Mouse (Mus musculus) stomach, embryonic 15.5 days (tissue): ENCODE measurements around the gene Fyn. TPM values are rescaled to one million over a fixed set of nuclear protein-coding genes. Genes with fewer than 3 reads are reported as not detected.

Experiments
- ATAC-seq: fragments of 200-750 bp; cut with Nextera tagmentation; 2 replicates; pipeline ENCODE4 v1.8.0; 2017; ENCODE audit warnings: low read depth, moderate number of reproducible peaks, moderate TSS enrichment; ENCODE audit not compliant: insufficient read depth, low FRiP score
- H3K27ac ChIP-seq: fragments of 300-500 bp; sonication (generic); 2 replicates; pipeline ENCODE4 v1.5.1; 2015; ENCODE audit warnings: mild to moderate bottlenecking, inconsistent platforms
- H3K27me3 ChIP-seq: fragments of 300-500 bp; sonication (generic); replicated peaks from 2 replicates; pipeline ENCODE4 v1.6.1; 2015; ENCODE audit warnings: inconsistent platforms
- H3K36me3 ChIP-seq: fragments of 300-500 bp; sonication (generic); 2 replicates; pipeline ENCODE4 v1.6.1; 2015; ENCODE audit warnings: inconsistent platforms
- H3K4me1 ChIP-seq: fragments of 300-500 bp; sonication (generic); 2 replicates; pipeline ENCODE4 v1.6.1; 2015; ENCODE audit warnings: inconsistent platforms
- H3K4me2 ChIP-seq: fragments of 300-500 bp; sonication (generic); 2 replicates; pipeline ENCODE4 v1.6.1; 2015; ENCODE audit warnings: mild to moderate bottlenecking, inconsistent platforms
- H3K4me3 ChIP-seq: fragments of 300-500 bp; sonication (generic); replicated peaks from 2 replicates; pipeline ENCODE4 v1.5.1; 2015; ENCODE audit warnings: inconsistent platforms
- H3K9ac ChIP-seq: fragments of 300-500 bp; sonication (generic); 2 replicates; pipeline ENCODE4 v1.6.1; 2015; ENCODE audit warnings: inconsistent platforms
- H3K9me3 ChIP-seq: fragments of 300-500 bp; sonication (generic); 2 replicates; pipeline ENCODE4 v1.6.1; 2016; ENCODE audit warnings: inconsistent platforms
- WGBS: fragments of 180-500 bp; shearing (Covaris S2); methylation state at CpG from one replicate; pipeline ENCODE4 v1.1.7; 2015; 5-methylcytosine and 5-hydroxymethylcytosine counted together
- polyA plus RNA-seq: library from polyadenylated mRNA; unstranded; fragments of >200 nt; fragmentation: Nextera tagmentation; extraction: Ambion mirVana; gene quantifications from 2 replicates; pipeline ENCODE4 v1.2.1, GENCODE M21; 2015

The Fyn gene
- polyA plus RNA-seq, result 22.1 and 27.7 TPM in 2 replicates

GRCm38 (mm10) chr10:39368572-39369135, at the start of gene Fyn:
Gene Fyn, plus strand, starts transcription at chr10:39368855.
- Histone ChIP-seq H3K36me3 (no peaks in the 10 kb centered on the region), H3K4me2 (peak within 1 kb of the TSS; percentile 69), H3K4me1 (peaks cover 6% of the 10 kb centered on the region; the same call in 1 of the 2 replicates), H3K9me3 (no peaks in the 10 kb centered on the region), H3K4me3 (peak within 1 kb of the TSS; percentile 65), H3K27ac (peak within 1 kb of the TSS; percentile 89), H3K9ac (peak within 1 kb of the TSS; percentile 80), H3K27me3 (no peaks in the 10 kb centered on the region)
- WGBS, result 34% methylated on average over 8 of the region's 8 CpGs
- ATAC-seq, result no peak

DNA sequence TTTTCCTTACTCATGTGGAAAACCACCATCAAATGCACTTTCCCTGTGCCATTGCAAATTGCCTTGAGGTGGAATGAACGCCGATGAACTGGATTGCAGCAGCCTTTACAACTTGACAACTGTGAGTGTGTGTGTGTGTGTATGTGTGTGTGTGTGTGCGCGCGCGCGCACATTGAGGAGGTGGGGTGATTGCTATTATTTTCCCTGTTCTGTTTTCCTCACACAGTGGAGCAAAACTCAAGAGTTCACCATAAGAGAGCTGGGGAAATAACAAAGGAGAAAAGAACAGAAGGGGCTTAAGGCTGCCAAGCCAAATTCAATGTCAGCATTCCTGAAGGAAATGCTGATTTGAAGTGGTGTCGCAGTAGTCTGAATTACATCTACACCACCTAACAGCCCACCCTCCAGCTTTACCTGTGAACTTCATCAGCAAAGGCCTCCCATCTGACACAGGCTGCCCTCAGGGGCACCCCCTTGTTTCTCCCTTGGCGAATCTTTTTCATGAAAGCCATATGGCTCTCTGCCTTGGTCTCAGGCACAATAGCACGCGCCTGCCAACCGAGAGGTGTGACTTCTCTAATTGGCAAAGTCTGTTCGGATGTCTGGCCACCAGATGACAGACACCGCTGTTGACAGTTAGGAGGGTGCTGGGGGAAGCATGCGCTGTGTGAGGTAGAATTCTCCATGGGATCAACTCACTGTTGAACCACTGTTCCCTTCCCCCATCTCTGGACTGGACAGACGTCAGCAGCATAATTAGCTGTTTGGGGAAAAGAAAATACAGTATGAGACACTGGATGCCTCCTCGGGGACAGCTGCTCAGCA, 47.6 kb upstream of the Fyn start:
- ATAC-seq, result no peak
- Histone ChIP-seq H3K27me3 (no peaks in the 10 kb centered on the region), H3K36me3 (no peaks in the 10 kb centered on the region), H3K4me1 (0 out of 2 replicates have a peak, but pooled peaks cover 3% of the 10 kb centered on the region), H3K9ac (no peak overlapping the region), H3K27ac (no peak overlapping the region), H3K9me3 (no peaks in the 10 kb centered on the region), H3K4me3 (no peak overlapping the region), H3K4me2 (no peak overlapping the region)
- 69% methylated on average over 17 of the region's 17 CpGs for WGBS

DNA sequence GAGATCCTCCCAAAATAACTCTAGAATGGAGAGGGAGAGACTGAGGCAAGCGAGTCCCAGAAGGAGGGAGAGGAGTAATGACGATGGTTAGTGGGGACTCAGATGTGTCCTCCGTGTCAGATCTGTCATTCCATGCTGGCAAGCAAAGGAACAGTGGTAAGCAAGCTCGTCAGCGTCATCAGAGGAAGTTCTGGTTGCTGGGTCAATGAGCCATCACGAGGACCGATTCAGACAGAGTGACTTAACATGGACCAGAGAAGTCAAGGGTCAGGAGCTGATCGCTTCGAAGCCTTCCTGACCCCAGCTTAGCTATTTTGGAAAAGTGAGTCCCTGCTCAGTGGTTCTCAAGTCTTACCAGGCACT, 47.1 kb upstream of the Fyn start:
- H3K9me3 ChIP-seq, result no peaks in the 10 kb centered on the region
- H3K36me3 ChIP-seq, result no peaks in the 10 kb centered on the region
- H3K27me3 ChIP-seq, result no peaks in the 10 kb centered on the region
- WGBS, result 72% methylated on average over 9 of the region's 9 CpGs
- no peak overlapping the region for H3K4me3 ChIP-seq
- ATAC-seq, result no peak
- H3K4me1 ChIP-seq, result 0 out of 2 replicates have a peak, but pooled peaks cover 3% of the 10 kb centered on the region
- H3K9ac ChIP-seq, result no peak overlapping the region
- no peak overlapping the region for H3K27ac ChIP-seq
- H3K4me2 ChIP-seq, result no peak overlapping the region

DNA sequence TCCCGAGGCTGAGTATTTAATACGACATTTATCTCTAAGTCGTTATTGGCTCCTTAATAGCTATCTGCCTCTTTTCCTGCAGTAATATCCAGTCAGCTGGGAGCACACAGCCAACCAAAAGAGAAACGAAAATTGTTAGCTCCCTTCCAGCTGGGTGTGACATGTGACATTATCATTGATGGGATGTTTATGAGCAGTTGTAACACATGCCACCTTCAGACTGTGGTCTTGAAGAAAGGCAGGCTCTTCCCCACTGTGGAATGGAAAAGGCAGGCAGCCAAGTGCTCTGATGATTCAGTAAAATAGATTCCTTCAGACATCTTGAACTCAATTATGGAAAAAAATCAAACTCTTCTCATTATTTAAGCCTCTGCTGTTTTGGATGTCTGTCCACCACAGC, 46.5 kb upstream of the Fyn start:
- Histone ChIP-seq H3K4me1 (0 out of 2 replicates have a peak, but pooled peaks cover 3% of the 10 kb centered on the region), H3K27me3 (no peaks in the 10 kb centered on the region), H3K9me3 (no peaks in the 10 kb centered on the region), H3K4me3 (no peak overlapping the region), H3K4me2 (no peak overlapping the region), H3K36me3 (no peaks in the 10 kb centered on the region), H3K27ac (0 out of 2 replicates have a peak overlapping the region, but pooled peaks have one; percentile 2), H3K9ac (no peak overlapping the region)
- no peak; the same call in 1 of the 2 replicates for ATAC-seq
- 46% methylated on average over 4 of the region's 4 CpGs for WGBS

- WGBS, result 74% methylated on average over 2 of the region's 2 CpGs
- Histone ChIP-seq H3K36me3 (no peaks in the 10 kb centered on the region), H3K9me3 (no peaks in the 10 kb centered on the region), H3K4me2 (no peak overlapping the region), H3K4me1 (0 out of 2 replicates have a peak, but pooled peaks cover 3% of the 10 kb centered on the region), H3K4me3 (no peak overlapping the region), H3K27me3 (no peaks in the 10 kb centered on the region), H3K27ac (no peak overlapping the region), H3K9ac (no peak overlapping the region)
- ATAC-seq, result no peak
Measured at GRCm38 (mm10) chr10:39324291-39324690, 44.4 kb upstream of the Fyn start.

- Histone ChIP-seq H3K4me1 (no peaks in the 10 kb centered on the region), H3K9me3 (no peaks in the 10 kb centered on the region), H3K36me3 (no peaks in the 10 kb centered on the region), H3K9ac (no peak overlapping the region), H3K27me3 (no peaks in the 10 kb centered on the region), H3K4me2 (no peak overlapping the region), H3K4me3 (no peak overlapping the region), H3K27ac (no peak overlapping the region)
- no peak for ATAC-seq
- 92% methylated on average over 2 of the region's 2 CpGs for WGBS
Measured at GRCm38 (mm10) chr10:39328661-39329060, 40.0 kb upstream of the Fyn start.

DNA sequence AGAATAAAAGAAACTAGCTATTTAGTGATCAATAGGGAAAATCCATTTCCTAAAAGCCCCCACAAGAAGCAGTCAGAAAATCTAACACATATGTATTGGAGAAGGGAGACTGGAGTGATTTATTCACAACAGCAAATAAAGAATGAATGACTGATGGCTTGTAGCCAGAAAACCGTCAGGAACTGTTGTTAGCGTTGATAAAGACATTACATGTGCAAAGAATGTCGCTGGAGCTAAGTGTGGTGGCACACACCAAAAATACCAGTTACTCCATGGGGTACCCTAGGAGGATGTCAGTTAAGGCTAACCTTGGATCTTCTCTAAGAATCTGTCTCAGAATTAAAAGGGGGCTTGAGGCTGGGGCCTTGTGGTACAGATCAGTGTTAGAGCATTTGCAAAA, 34.3 kb upstream of the Fyn start:
- H3K27me3 ChIP-seq, result no peaks in the 10 kb centered on the region
- H3K4me1 ChIP-seq, result no peaks in the 10 kb centered on the region
- H3K36me3 ChIP-seq, result no peaks in the 10 kb centered on the region
- H3K9me3 ChIP-seq, result no peaks in the 10 kb centered on the region
- no peak overlapping the region for H3K9ac ChIP-seq
- WGBS, result 35% methylated on average over 3 of the region's 3 CpGs
- H3K4me2 ChIP-seq, result no peak overlapping the region
- H3K4me3 ChIP-seq, result no peak overlapping the region
- H3K27ac ChIP-seq, result no peak overlapping the region
- ATAC-seq, result no peak

GRCm38 (mm10) chr10:39335880-39336279, 32.8 kb upstream of the Fyn start:
- Histone ChIP-seq H3K9me3 (no peaks in the 10 kb centered on the region), H3K4me2 (no peak overlapping the region), H3K27ac (no peak overlapping the region), H3K4me1 (no peaks in the 10 kb centered on the region), H3K4me3 (no peak overlapping the region), H3K27me3 (no peaks in the 10 kb centered on the region), H3K36me3 (no peaks in the 10 kb centered on the region), H3K9ac (no peak overlapping the region)
- no peak for ATAC-seq

DNA sequence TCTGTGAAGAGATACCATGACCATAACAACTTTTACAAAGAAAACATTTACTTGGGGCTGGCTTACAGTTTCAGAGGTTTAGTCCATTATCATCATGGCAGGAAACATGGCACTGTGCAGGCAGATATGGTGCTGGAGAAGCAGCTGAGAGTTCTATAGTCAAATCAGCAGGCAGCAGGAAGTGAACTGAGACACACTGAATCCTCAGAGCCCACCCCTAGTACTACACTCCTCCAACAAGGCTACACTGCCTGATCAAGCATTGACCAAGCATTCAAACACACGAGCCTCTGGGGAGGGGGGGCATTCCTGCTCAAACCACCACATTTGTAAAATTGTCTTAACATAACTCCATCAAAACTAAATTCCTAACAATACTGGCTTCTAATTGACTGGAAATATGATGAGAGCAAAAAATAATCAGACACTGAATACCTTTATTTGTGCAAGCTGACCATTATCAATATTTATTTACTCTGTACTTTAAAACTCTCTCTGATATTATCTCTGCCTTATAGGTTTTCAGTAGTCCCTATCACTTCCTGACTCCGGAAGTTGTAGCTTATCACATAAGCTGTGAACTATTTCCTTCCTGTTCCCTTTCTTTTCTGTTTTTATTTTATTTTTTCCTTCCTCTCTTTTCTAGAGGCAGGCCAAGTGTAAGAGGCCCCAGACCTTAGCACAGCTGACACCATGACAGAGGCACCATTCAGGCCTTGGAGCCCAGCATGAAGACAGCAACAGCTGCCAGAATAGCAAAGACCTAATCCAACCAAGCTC, 29.3 kb upstream of the Fyn start:
- H3K9me3 ChIP-seq, result no peaks in the 10 kb centered on the region
- no peak overlapping the region for H3K9ac ChIP-seq
- H3K27ac ChIP-seq, result no peak overlapping the region
- no peaks in the 10 kb centered on the region for H3K27me3 ChIP-seq
- no peaks in the 10 kb centered on the region for H3K4me1 ChIP-seq
- ATAC-seq, result no peak
- no peaks in the 10 kb centered on the region for H3K36me3 ChIP-seq
- WGBS, result 56% methylated on average over 2 of the region's 2 CpGs
- H3K4me2 ChIP-seq, result no peak overlapping the region
- H3K4me3 ChIP-seq, result no peak overlapping the region

- Histone ChIP-seq H3K9me3 (no peaks in the 10 kb centered on the region), H3K27ac (no peak overlapping the region), H3K9ac (no peak overlapping the region), H3K4me1 (no peaks in the 10 kb centered on the region), H3K36me3 (no peaks in the 10 kb centered on the region), H3K4me3 (no peak overlapping the region), H3K27me3 (no peaks in the 10 kb centered on the region), H3K4me2 (no peak overlapping the region)
- no peak for ATAC-seq
- 80% methylated on average over 2 of the region's 2 CpGs for WGBS
Measured at GRCm38 (mm10) chr10:39339969-39340236, 28.8 kb upstream of the Fyn start.

GRCm38 (mm10) chr10:39343551-39343950, 25.1 kb upstream of the Fyn start:
- H3K4me2 ChIP-seq, result no peak overlapping the region
- no peaks in the 10 kb centered on the region; the same call in 1 of the 2 replicates for H3K4me1 ChIP-seq
- no peaks in the 10 kb centered on the region for H3K36me3 ChIP-seq
- H3K4me3 ChIP-seq, result no peak overlapping the region
- 68% methylated on average over 1 of the region's 1 CpGs for WGBS
- no peaks in the 10 kb centered on the region for H3K27me3 ChIP-seq
- no peak for ATAC-seq
- H3K9ac ChIP-seq, result no peak overlapping the region
- no peaks in the 10 kb centered on the region for H3K9me3 ChIP-seq
- H3K27ac ChIP-seq, result no peak overlapping the region; the same call in 1 of the 2 replicates

- no peak overlapping the region for H3K9ac ChIP-seq
- H3K4me2 ChIP-seq, result no peak overlapping the region
- H3K27me3 ChIP-seq, result no peaks in the 10 kb centered on the region
- H3K4me3 ChIP-seq, result no peak overlapping the region
- WGBS, result 48% methylated on average over 1 of the region's 1 CpGs
- no peaks in the 10 kb centered on the region for H3K36me3 ChIP-seq
- H3K9me3 ChIP-seq, result no peaks in the 10 kb centered on the region
- H3K27ac ChIP-seq, result no peak overlapping the region
- no peak for ATAC-seq
- H3K4me1 ChIP-seq, result no peaks in the 10 kb centered on the region; the same call in 1 of the 2 replicates
Measured at GRCm38 (mm10) chr10:39345921-39346320, 22.7 kb upstream of the Fyn start.
